Mouse (Mus musculus) midbrain, embryonic 14.5 days (tissue): ENCODE measurements at regions not wholly inside any gene's neighbourhood (a gene's known extent, or its start where the extent isn't known, plus 50 kb on each side); places are given as distances from the start of the nearest gene placed in this dataset.

Source experiments
- ATAC-seq: fragments of 200-750 bp; cut with Nextera tagmentation; 2 replicates; pipeline ENCODE4 v1.8.0; 2017; ENCODE audit warnings: moderate number of reproducible peaks, moderate library complexity; ENCODE audit not compliant: low FRiP score, low TSS enrichment
- DNase-seq: peaks from one replicate; pipeline ENCODE4 v3.0.0-alpha.2; 2015
- H3K27ac ChIP-seq: fragments of 300-500 bp; sonication (generic); replicated peaks from 2 replicates; pipeline ENCODE4 v1.5.1; 2014; ENCODE audit warnings: mild to moderate bottlenecking, low read depth, low read length, moderate library complexity
- H3K27me3 ChIP-seq: fragments of 300-500 bp; sonication (generic); 2 replicates; pipeline ENCODE4 v1.6.1; 2014; ENCODE audit warnings: low read length, control low read depth, mixed read lengths; ENCODE audit not compliant: control insufficient read depth, insufficient read depth
- H3K36me3 ChIP-seq: fragments of 300-500 bp; sonication (generic); 2 replicates; pipeline ENCODE4 v1.6.1; 2014; ENCODE audit warnings: low read length, control low read depth; ENCODE audit not compliant: control insufficient read depth, insufficient read depth
- H3K4me1 ChIP-seq: fragments of 300-500 bp; sonication (generic); 2 replicates; pipeline ENCODE4 v1.6.1; 2014; ENCODE audit warnings: mild to moderate bottlenecking, antibody characterized with exemption, low read length, control low read depth; ENCODE audit not compliant: control insufficient read depth, insufficient read depth
- H3K4me2 ChIP-seq: fragments of 300-500 bp; sonication (generic); 2 replicates; pipeline ENCODE4 v1.6.1; 2014; ENCODE audit warnings: mild to moderate bottlenecking, low read length, moderate library complexity
- H3K4me3 ChIP-seq: fragments of 300-500 bp; sonication (generic); replicated peaks from 2 replicates; pipeline ENCODE4 v1.5.1; 2014; ENCODE audit warnings: low read depth, low read length
- H3K9ac ChIP-seq: fragments of 300-500 bp; sonication (generic); replicated peaks from 2 replicates; pipeline ENCODE4 v1.6.1; 2014; ENCODE audit warnings: mild to moderate bottlenecking, low read length, moderate library complexity
- H3K9me3 ChIP-seq: fragments of 300-500 bp; sonication (generic); 2 replicates; pipeline ENCODE4 v1.6.1; 2016; ENCODE audit warnings: low read length, control low read depth, mixed read lengths; ENCODE audit not compliant: control insufficient read depth
- WGBS: fragments of 180-500 bp; shearing (Covaris S2); extraction: QIAGEN DNeasy Blood & Tissue Kit; methylation state at CpG from one replicate; pipeline ENCODE4 v1.1.7; 2014; 5-methylcytosine and 5-hydroxymethylcytosine counted together

DNA sequence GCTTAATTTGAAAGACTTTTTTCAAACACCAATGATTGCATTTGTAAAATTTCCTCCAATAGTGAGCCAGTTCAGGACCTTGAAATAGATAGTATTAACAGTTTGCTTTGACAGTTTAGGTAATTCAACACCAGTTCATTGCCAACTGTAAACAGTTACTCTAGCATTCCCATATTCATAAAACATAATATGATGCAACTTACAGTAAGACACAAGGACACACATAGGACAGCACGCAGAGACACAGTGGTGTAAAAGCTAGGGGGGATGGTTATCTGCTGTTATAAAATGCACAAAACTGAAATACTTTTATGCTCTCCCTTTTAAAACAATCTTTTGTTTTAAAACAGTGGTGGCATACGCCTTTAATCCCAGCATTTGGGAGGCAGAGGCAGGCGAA lies 122.7 kb upstream of the Rab11fip2 start:
- peaks cover 4% of the 10 kb centered on the region; the same call in 1 of the 2 replicates for H3K4me1 ChIP-seq
- no peak overlapping the region for H3K9ac ChIP-seq
- no peak overlapping the region for H3K27ac ChIP-seq
- no peak for DNase-seq
- H3K4me3 ChIP-seq, result no peak overlapping the region
- ATAC-seq, result no peak
- 93% methylated on average over 3 of the region's 3 CpGs for WGBS
- H3K4me2 ChIP-seq, result no peak overlapping the region
- no peaks in the 10 kb centered on the region for H3K9me3 ChIP-seq
- H3K36me3 ChIP-seq, result no peaks in the 10 kb centered on the region
- no peaks in the 10 kb centered on the region for H3K27me3 ChIP-seq

GRCm38 (mm10) chr19:60055121-60055874 lies 111.8 kb upstream of the Rab11fip2 start:
- DNase-seq (no peak), ATAC-seq (no peak)
- no peaks in the 10 kb centered on the region for H3K9me3 ChIP-seq
- H3K9ac ChIP-seq, result no peak overlapping the region
- H3K27me3 ChIP-seq, result no peaks in the 10 kb centered on the region
- no peaks in the 10 kb centered on the region for H3K4me1 ChIP-seq
- H3K36me3 ChIP-seq, result no peaks in the 10 kb centered on the region
- H3K4me3 ChIP-seq, result no peak overlapping the region
- no peak overlapping the region for H3K27ac ChIP-seq
- H3K4me2 ChIP-seq, result no peak overlapping the region
- 87% methylated on average over 4 of the region's 4 CpGs for WGBS

DNA sequence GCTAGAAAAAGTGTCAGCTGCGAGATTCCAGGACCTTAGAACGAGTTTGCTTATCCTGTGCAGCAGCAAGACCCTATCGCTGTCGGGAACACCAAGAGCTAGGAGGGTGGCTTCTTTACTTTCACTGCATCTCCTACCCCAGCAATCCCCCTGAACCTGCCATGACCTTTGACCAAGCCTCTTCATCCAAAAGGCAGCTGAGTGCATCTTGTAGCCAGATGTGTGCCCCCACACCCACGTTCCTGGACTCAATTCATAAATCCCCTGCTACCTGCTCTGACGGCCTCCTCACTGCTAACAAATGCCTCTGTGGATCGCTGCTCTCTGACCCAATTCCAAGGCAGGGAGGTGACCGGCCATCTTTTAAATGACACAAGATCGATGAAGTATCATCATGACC lies 107.7 kb upstream of the Rab11fip2 start:
- no peak overlapping the region for H3K9ac ChIP-seq
- 79% methylated on average over 9 of the region's 9 CpGs for WGBS
- H3K4me1 ChIP-seq, result no peaks in the 10 kb centered on the region
- H3K4me2 ChIP-seq, result no peak overlapping the region
- no peak overlapping the region for H3K27ac ChIP-seq
- DNase-seq (no peak), ATAC-seq (no peak)
- H3K27me3 ChIP-seq, result no peaks in the 10 kb centered on the region
- H3K4me3 ChIP-seq, result no peak overlapping the region
- no peaks in the 10 kb centered on the region for H3K36me3 ChIP-seq
- H3K9me3 ChIP-seq, result no peaks in the 10 kb centered on the region

DNA sequence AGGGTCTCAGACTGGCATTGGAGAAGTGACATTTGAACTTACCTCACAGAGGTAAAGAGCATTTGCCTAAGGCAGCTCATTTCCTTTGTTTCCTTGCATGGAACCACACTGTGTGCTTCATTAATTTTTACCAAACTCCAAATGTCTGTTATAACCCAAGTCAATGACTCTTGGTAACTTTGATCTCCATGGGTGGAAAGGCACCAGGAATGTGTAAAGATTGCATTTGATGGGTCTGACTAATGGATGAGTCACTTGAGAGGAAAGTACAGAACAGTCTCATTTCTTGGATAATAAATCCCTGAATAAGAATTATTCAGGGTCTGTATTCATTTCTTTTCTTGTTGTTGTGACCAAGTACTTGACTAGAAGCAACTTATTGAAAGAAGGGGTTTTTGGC lies 97.3 kb upstream of the Rab11fip2 start:
- Histone ChIP-seq H3K9ac (no peak overlapping the region), H3K4me1 (no peaks in the 10 kb centered on the region), H3K27ac (no peak overlapping the region), H3K4me3 (no peak overlapping the region), H3K36me3 (no peaks in the 10 kb centered on the region), H3K9me3 (no peaks in the 10 kb centered on the region), H3K27me3 (no peaks in the 10 kb centered on the region), H3K4me2 (no peak overlapping the region)
- ATAC-seq, result no peak
- DNase-seq, result no peak

DNA sequence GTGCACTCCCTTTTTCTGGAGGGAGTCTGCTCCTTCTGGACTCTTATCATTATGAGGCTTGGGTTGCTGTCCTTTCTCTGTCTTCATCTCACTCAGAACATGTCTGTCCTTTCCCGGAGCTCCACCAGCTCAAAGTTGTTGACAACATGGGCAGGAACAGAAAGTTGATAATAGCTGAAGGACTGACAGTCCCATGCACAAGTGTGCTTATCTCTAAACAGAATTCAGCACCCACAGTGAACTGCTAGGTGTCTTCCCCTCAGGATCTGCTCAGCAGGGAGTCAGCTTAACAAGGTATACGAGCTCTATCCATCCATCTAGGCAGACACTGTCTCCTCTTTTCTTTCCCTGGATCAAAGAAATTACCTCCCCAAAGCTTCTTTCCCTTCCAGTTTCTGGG lies 89.2 kb upstream of the Rab11fip2 start:
- Histone ChIP-seq H3K9me3 (no peaks in the 10 kb centered on the region), H3K4me3 (no peak overlapping the region), H3K4me1 (no peaks in the 10 kb centered on the region), H3K27ac (no peak overlapping the region), H3K9ac (no peak overlapping the region), H3K4me2 (no peak overlapping the region), H3K27me3 (no peaks in the 10 kb centered on the region), H3K36me3 (no peaks in the 10 kb centered on the region)
- 77% methylated on average over 2 of the region's 2 CpGs for WGBS
- ATAC-seq, result no peak
- no peak for DNase-seq

DNA sequence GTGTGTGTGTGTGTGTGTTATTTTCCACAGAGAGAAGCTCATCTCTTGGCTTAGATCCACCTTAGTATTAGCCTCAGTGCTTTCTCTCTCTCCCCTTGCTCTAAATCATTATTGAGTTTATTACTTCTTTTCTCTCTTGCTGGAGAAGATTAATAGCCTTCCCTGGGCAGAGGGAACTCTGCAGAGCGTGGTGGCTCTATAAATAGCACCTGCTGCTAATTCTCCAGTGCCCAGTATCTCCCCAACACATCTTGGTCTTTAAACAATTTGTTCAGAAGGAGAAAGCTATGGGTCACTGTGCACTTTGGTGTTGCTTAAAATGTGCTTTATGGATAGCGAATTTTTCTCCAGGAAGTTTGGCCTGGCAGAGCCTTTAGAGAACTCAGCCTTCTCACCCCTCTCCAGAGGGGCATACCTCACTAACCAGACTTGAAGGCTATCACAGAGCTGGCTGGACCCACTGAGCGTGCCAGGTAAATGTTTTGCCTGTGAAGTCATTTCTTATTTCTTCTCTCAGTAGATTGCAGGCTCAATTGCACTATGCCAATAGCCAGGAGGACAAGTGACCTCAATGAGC lies 86.8 kb upstream of the Rab11fip2 start:
- H3K4me3 ChIP-seq, result no peak overlapping the region
- H3K9me3 ChIP-seq, result no peaks in the 10 kb centered on the region
- no peak overlapping the region for H3K27ac ChIP-seq
- H3K36me3 ChIP-seq, result no peaks in the 10 kb centered on the region
- H3K9ac ChIP-seq, result no peak overlapping the region
- no peak for DNase-seq
- no peak overlapping the region for H3K4me2 ChIP-seq
- no peaks in the 10 kb centered on the region for H3K4me1 ChIP-seq
- no peak for ATAC-seq
- H3K27me3 ChIP-seq, result no peaks in the 10 kb centered on the region
- 81% methylated on average over 3 of the region's 3 CpGs for WGBS

- ATAC-seq (no peak), DNase-seq (no peak)
- Histone ChIP-seq H3K27me3 (no peaks in the 10 kb centered on the region), H3K4me3 (no peak overlapping the region), H3K4me1 (no peaks in the 10 kb centered on the region), H3K9me3 (no peaks in the 10 kb centered on the region), H3K27ac (no peak overlapping the region), H3K36me3 (no peaks in the 10 kb centered on the region), H3K9ac (no peak overlapping the region), H3K4me2 (no peak overlapping the region)
- 84% methylated on average over 4 of the region's 4 CpGs for WGBS
Measured at GRCm38 (mm10) chr19:60029720-60030119, 86.3 kb upstream of the Rab11fip2 start.

- H3K9ac ChIP-seq, result no peak overlapping the region
- H3K4me3 ChIP-seq, result no peak overlapping the region
- H3K9me3 ChIP-seq, result no peaks in the 10 kb centered on the region
- no peak for ATAC-seq
- DNase-seq, result peak; percentile 49
- H3K4me2 ChIP-seq, result no peak overlapping the region
- no peak overlapping the region for H3K27ac ChIP-seq
- 50% methylated on average over 12 of the region's 12 CpGs for WGBS
- no peaks in the 10 kb centered on the region for H3K27me3 ChIP-seq
- H3K4me1 ChIP-seq, result 0 out of 2 replicates have a peak, but pooled peaks cover 2% of the 10 kb centered on the region
- H3K36me3 ChIP-seq, result no peaks in the 10 kb centered on the region
Measured at GRCm38 (mm10) chr19:60015614-60016300, 72.3 kb upstream of the Rab11fip2 start.

DNA sequence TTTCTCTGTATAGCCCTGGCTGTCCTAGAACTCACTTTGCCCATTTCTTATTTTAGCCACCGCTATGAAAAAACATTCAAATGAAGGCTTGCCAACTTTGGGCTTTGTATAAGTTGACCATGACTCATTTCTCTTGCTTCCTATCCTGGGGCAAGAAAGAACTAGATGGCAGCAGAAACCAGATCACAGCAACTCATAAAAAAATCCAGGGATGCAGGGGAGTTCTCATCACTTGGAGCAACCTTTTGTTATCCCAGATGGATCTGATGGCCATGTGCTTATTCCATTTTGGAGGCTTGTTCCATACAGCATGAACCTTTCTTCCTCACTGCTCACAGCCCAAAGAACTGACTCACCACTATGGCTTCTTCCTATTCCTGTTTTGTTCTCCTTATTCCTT lies 52.1 kb upstream of the Rab11fip2 start:
- Histone ChIP-seq H3K4me3 (no peak overlapping the region), H3K27me3 (no peaks in the 10 kb centered on the region), H3K9me3 (no peaks in the 10 kb centered on the region), H3K9ac (no peak overlapping the region), H3K4me1 (no peaks in the 10 kb centered on the region), H3K4me2 (no peak overlapping the region), H3K36me3 (no peaks in the 10 kb centered on the region), H3K27ac (no peak overlapping the region)
- ATAC-seq (no peak), DNase-seq (no peak)
- 95% methylated on average over 1 of the region's 1 CpGs for WGBS
